Mouse (Mus musculus): ENCODE measurements at regions not wholly inside any gene's neighbourhood (a gene's known extent, or its start where the extent isn't known, plus 50 kb on each side); places are given as distances from the start of the nearest gene placed in this dataset.

DNA sequence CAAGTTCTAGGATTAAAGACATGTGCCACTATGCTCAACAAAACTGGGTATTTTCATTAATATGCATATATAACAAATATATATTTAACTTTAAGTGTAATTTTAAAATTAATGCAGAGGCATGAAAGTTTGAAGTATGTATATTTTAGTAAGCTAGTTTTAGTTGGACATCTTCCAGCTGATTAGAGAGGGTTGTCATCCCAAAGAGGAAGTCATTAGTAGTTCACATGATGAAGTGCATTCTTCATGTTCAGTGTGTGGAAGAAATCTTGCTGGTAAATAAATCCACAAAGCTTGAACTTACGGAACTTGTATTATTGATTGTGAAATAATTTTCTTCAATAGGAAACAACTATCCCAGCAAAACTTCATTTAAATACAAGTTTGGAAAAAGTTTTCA lies 158.2 kb upstream of the Ednrb start:
- TF ChIP-seq CTCF (conservative IDR thresholded peaks at IDR 0.05 in 1 of 2, IDR thresholded peaks at IDR 0.05 in 1 of 2; ENCODE audit: low read depth in 2 of 2, low read length in 2 of 2) (no peak), TCF12 (IDR thresholded peaks at IDR 0.05; ENCODE audit: low read depth, low read length) (no peak), USF1 (IDR thresholded peaks at IDR 0.05; ENCODE audit: low read depth, low read length) (no peak), POLR2A (IDR thresholded peaks at IDR 0.05; ENCODE audit: low read depth, low read length) (no peak), ZNF384 (IDR thresholded peaks at IDR 0.05; ENCODE audit: low read depth, low read length) (no peak), JUND (conservative IDR thresholded peaks at IDR 0.05; ENCODE audit: low read depth, low read length) (no peak), HCFC1 (IDR thresholded peaks at IDR 0.05; ENCODE audit: low read depth, low read length) (no peak), RAD21 (IDR thresholded peaks at IDR 0.05; ENCODE audit: low read depth, low read length) (no peak), USF2 (conservative IDR thresholded peaks at IDR 0.05; ENCODE audit: low read depth, low read length) (no peak), ZKSCAN1 (IDR thresholded peaks at IDR 0.05; ENCODE audit: borderline replicate concordance, low read depth, low read length) (no peak)

Data from CH12.LX (cell line).